Mouse (Mus musculus) ES-CJ7 (cell line): ENCODE measurements around the gene Pak6.

ENCODE experiments used
- DNase-seq: peaks from one replicate; pipeline ENCODE4 v3.0.0; 2011; ENCODE audit warnings: low read depth, low spot score

The Pak6 gene

GRCm38 (mm10) chr2:118664975-118665516, 1.9 kb downstream of the Pak6 start:
- DNase-seq = no peak

DNA sequence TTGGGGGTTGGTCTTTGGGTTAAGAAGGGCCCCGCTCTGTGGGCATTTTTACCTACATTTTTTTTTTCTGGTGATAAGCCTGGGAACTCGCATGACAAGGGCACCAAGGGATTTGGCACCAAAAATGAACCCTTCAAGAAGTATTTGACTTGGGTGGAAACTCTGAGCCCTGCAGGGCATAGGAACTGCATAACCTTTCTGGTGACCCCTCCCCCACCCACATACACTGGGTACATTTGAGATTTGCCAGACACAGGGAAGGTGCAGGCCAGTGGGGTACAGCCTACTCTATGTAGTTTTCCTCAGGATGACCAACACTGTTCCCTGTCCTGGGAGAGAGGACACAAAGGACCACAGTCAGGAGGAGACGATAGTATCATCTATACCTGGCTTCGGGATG, 2.5 kb downstream of the Pak6 start:
- no peak for DNase-seq

DNA sequence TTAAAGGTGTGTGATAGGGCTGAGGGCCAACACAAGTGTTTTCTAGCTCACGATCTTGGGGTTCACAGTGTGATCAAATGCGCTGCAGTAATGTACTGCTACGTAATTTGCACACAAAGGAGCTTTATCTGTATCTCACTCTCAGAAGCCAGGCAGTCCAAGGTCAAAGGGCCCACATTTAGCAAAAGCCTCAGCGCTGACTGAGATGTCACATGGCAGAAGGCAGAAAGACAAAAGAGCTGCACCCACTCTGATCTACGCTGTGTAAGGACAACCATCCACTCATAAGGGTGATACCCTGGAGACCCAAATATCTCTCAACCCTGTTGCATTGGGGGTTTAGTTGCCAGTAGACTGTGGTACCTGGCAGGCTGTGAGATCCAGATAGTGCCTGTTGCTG, 4.1 kb downstream of the Pak6 start:
- no peak for DNase-seq

GRCm38 (mm10) chr2:118669245-118669644, 6.1 kb downstream of the Pak6 start:
- DNase-seq = no peak

GRCm38 (mm10) chr2:118669785-118670184, 6.7 kb downstream of the Pak6 start:
- DNase-seq = no peak

DNA sequence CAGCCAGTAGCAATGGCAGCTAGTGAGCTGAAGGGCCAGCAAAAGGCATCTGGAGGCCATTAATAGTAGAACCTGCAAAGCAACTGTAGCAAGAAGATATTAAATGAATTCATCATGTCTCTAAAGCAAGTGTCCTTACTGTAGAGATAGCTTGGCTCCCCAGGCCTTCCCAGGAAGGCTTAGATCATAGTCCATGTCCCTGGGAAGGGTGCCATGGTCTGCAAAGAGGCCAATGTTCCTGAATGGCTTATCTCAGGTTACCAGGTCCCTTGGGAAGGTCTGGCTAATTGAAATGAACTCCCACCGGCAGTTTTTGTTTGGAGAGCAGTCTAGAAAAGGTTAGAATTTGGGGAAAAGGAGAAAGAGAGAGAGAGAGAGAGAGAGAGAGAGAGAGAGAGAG, 8.6 kb downstream of the Pak6 start:
- DNase-seq = no peak

DNA sequence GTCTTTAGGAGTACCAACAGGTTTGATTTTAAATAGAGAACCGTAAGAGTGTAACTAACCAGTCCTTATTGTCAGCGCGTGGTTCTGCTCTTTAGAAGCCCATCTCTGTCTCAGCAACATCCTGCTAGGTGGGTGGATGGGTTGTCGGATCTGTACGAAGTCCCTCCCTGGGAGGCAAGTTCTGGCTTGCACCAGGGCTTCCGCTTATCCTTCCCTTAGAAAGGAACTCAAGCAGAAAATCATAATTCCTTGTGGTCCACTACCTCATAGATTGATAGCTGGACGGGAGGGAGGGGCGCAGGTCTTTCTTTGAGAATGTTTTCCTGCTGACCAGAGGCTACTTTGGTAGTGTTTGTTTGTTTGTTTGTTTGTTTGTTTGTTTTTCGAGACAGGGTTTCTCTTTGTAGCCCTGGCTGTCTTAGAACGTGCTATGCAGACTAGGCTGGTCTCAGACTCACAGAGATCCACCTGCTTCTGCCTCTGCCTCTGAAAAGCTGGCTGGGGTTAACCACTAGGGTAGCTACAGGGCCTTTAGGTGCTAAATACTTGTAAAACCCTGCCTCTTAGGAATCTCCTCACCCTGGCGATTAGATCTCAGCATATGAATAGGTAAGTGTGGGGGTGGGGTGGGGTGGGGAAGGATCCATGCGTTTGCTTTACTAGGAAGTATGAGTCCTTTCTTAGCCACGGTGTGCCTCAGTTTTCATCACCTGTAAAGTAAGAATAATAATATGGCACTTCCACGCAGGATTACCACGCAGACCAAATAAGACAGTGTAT, 10.8 kb downstream of the Pak6 start:
- DNase-seq = peak; percentile 55

GRCm38 (mm10) chr2:118674500-118674899, 11.4 kb downstream of the Pak6 start:
- no peak for DNase-seq

DNA sequence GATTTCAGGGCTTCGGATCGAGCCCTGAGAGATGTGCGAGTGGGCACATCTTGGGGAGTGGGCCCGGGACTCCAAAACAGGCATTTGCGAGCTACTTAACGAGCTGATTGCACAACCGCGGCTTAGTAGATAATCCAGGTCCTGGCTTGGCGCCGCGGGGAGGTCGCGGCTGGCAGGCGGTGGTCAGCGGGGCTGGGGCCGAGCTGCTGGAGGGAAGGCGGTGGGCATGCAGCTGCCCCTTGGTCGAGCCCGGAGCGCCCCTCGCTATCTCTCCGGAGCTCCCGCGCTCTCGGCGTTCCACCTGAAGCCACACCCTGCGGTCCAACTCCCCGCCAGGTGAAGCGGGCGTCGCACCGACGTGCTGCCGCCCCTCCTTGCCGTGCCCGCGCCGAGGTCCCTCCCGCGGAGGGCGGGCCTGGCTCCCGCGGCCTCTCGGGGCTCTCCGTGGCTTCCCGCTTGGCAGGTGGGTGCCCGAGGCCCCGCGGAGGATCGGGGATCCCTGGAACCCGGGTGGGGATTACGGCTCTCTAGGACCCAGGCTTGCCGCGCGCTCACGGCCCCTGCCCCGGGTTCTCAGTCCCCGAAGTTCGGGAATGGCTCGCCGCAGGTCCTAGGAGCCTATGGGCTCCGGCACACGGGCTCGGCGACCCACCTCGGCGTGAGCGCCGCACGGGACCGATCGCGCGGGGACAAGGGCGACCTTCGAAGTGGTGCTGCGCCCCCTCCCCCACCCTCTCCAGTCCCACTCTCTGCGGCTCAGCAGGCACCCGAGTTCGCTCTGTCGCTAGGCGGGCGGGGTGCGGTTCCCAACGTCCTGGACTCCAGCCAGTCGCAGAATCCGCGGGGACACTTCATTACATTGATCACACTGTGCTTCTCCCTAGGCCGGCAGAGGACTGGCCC, 14.0 kb downstream of the Pak6 start:
- DNase-seq = peak; percentile 64

DNA sequence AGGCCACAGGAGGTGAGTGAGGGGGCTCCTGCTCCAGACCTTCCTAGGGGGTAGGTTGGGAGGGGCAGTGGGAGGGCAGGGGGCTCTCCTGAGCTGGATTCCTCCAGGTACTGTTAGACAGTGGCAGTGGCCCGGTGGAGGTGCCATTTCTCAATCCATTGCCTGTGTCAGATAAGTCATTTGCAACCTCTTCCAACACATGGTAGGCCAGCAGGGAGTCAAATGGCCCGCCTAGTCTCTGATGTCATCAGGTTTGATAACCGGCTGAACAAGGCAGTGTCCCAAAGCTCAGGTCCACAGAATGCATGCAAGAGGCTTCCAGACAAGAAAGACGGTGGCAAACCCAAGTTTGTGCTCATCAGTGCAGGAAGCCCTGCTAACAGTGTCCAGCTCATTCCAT, 14.7 kb downstream of the Pak6 start:
- DNase-seq = no peak

DNA sequence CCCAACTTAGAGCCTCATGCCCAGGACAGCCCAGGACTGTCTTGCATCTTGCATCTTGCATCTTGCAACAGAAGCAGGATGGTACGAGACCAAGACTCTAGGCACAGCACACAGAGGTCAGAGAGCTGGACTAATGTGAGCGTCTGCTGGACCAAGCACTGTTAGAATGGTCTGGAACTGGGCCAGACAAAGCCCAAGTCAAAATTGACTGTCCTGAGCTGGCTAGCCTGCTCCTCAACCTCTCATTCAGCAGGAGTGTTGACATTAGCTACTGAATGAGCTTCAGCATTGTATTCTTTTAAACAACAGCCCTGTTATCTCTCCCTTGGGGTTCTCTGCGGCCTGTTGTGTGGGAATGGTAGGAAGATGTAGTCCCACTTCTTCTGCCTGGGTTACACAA, 16.5 kb downstream of the Pak6 start:
- no peak for DNase-seq

DNA sequence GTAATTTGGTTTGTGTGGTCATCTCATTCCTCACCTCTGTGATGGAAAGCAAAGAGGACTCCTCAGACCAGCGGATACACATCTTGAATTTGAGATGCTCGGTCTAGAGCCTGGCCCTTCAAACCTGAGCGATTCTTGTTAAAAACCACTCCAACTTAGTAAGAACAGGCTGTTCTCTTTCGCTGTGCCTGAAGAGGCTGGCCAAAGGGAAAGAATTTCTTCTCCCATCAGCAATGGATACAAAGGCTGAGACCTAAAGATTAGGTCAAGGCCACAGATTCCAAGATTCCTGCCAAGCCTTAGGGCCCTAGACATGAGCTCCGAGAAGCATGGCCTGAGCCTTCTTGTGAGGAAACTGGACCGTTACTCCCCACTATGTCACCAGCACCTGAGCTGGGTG, 17.8 kb downstream of the Pak6 start:
- no peak for DNase-seq

GRCm38 (mm10) chr2:118682544-118683260, 19.6 kb downstream of the Pak6 start:
- no peak for DNase-seq

DNA sequence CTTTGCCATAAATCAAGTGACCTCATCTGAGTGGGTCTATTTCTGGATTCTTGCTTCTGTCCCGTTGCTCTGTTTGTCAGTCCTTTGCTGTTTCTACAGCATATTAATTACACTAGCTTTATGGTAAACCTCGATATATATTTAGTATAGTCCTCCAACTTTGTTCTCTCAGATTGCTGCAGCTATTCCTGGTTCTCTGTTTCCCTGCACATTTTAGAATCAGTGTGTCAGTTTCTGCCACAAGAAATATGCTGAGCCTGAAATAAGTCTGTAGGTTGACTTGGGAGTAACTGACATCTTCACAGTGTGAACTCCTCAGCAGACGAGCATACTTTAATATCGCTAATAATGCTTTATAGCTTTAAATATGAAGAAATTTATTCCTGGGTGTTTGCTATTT, 22.0 kb downstream of the Pak6 start:
- no peak for DNase-seq

DNA sequence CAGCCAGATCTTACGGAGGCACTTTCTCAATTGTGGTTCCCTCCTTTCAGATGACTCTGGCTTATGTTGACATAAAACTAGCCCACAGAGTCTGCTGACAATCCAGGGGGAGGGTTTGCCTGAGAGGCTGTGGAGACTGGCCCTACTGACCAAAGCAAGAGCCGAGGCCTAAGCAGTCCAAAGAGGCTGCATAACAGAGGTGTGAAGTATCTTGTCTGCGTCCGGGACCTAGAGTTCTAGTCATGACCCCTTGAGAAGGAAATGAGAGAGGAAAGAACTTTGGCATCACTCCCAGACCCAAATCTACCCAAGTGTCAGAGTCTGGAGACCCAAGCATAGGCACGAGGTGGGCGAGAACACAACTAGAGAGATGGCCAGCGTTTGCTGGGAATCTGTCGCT, 23.6 kb downstream of the Pak6 start:
- no peak for DNase-seq

DNA sequence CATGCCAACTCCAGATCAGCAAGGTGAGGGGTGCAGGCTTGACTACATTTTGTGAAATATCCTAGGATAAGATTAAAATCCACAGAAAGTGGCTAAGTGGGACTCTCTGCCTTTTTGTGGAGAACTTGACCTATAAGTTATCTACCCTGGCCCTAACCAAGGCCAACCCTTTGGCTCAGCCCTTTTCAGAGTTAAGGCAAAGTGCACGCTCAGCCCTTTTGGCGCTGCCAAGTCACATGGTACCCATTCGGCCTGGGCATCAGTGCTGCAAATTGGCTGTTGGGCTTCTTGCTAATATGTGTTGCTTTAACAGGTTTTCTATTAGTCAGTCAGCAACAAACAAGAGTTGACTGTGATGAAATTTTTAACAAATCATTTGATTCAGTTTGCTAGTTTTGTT, 24.7 kb downstream of the Pak6 start:
- DNase-seq = no peak

DNA sequence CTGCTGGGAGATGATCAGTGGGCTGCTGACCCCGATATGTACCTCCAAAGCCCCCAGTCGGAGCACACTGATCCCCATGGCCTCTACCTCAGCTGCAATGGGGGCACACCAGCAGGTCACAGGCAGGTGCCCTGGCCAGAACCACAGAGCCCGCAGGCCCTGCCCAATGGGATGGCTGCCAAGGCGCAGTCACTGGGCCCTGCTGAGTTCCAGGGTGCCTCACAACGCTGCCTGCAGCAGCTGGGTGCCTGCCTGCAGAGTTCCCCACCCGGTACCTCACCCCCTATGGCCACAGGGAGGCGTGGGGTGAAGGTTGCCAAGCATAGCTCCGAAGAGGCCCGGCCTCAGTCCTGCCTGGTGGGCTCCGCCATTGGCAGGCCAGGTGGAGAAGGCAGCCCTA, 26.8 kb downstream of the Pak6 start:
- DNase-seq = no peak

- DNase-seq = no peak
Observed at GRCm38 (mm10) chr2:118693370-118693966, 30.4 kb downstream of the Pak6 start.

- peak; percentile 83 for DNase-seq
Observed at GRCm38 (mm10) chr2:118695677-118696232, 32.7 kb downstream of the Pak6 start.

DNA sequence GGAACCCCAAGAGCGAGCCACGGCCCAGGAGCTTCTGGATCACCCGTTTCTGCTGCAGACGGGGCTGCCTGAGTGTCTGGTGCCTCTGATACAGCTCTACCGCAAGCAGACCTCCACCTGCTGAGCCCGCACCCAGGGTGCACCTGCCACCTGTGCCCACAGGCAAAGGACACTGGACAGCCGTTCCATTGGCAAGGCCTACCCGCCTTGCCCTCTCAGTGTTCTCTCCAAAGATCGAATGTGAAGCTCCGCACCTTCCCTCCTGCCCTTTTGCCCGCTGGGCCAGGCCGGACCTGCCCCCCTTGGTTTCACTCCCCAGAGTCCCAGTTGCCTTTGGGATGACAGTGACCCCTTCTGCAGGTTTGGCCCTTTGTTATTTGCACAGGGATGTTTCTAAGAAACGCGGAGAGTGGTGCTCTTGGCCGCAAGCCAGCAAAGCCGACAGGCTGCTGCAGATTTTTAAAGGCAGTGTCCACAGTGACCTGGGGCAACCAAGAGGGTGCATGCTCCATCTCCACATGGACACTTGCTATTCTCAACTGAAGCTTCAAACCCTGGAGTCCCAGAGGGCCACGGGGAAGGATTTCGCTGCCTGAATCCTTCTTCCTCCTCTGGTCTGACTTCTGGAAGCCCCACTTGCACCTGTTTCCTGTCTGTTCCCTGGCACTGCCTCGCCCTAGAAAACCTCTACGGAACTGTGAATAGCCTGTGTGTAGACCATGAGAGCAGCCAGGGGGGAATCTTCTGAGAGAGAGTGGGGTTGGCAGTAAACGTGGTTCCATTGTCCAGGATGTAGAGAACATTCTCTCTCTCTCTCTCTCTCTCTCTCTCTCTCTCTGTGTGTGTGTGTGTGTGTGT, 33.6 kb downstream of the Pak6 start:
- no peak for DNase-seq
